Mouse (Mus musculus) myocyte (in vitro differentiated cells): ENCODE data around the gene Ms4a15. TPM values are rescaled to one million over a fixed set of nuclear protein-coding genes. Genes with fewer than 3 reads are reported as not detected.

ENCODE experiments used
- H3K27me3 ChIP-seq: one replicate; pipeline ENCODE4 v1.6.1; 2011; ENCODE audit not compliant: control insufficient read depth, insufficient read depth, insufficient read length
- H3K36me3 ChIP-seq: one replicate; pipeline ENCODE4 v1.6.1; 2011; ENCODE audit not compliant: control insufficient read depth, insufficient read depth
- H3K4me2 ChIP-seq: one replicate; pipeline ENCODE4 v1.6.1; 2011; ENCODE audit warnings: low read depth, control low read depth
- H3K4me3 ChIP-seq: one replicate; pipeline ENCODE4 v1.5.1; 2011; ENCODE audit warnings: mild to moderate bottlenecking, control low read depth, moderate library complexity
- H3K79me2 ChIP-seq: one replicate; pipeline ENCODE4 v1.6.1; 2011; ENCODE audit not compliant: control insufficient read depth, insufficient read depth
- H3ac ChIP-seq: one replicate; pipeline ENCODE4 v1.6.1; 2011; ENCODE audit not compliant: control insufficient read depth, insufficient read length
- CEBPB ChIP-seq: IDR thresholded peaks from 2 replicates; pipeline ENCODE4 v1.6.1; 2011; ENCODE audit warnings: mild to moderate bottlenecking, moderate library complexity; ENCODE audit not compliant: poor library complexity, insufficient read depth, severe bottlenecking
- E2F4 ChIP-seq: IDR thresholded peaks from one replicate; pipeline ENCODE4 v1.6.1; 2011; ENCODE audit warnings: mild to moderate bottlenecking, control low read depth, moderate library complexity; ENCODE audit not compliant: insufficient read depth
- MAX ChIP-seq: IDR thresholded peaks from one replicate; pipeline ENCODE4 v1.6.1; 2011; ENCODE audit warnings: low read depth, mild to moderate bottlenecking, control low read depth
- MYOD1 ChIP-seq, 3 experiments: IDR thresholded peaks; one replicate each; pipeline ENCODE4 v1.6.1; 2011; ENCODE audit warnings: control low read depth in 2 of 3, low read depth in 2 of 3, mild to moderate bottlenecking in 2 of 3, moderate library complexity in 1 of 3; ENCODE audit not compliant: insufficient read length in 2 of 3, control insufficient read depth in 1 of 3
- MYOG ChIP-seq, 3 experiments: IDR thresholded peaks; one replicate each; pipeline ENCODE4 v1.6.1; 2011; ENCODE audit warnings: control low read depth in 2 of 3, low read depth in 2 of 3, mild to moderate bottlenecking in 2 of 3; ENCODE audit not compliant: insufficient read length in 2 of 3, control insufficient read depth in 1 of 3, insufficient read depth in 1 of 3
- POLR2A ChIP-seq: IDR thresholded peaks from one replicate; pipeline ENCODE4 v1.6.1; 2011; ENCODE audit warnings: low read depth, mild to moderate bottlenecking, control low read depth, moderate library complexity; ENCODE audit not compliant: insufficient read length
- POLR2AphosphoS2 ChIP-seq: IDR thresholded peaks from one replicate; pipeline ENCODE4 v1.6.1; 2011; ENCODE audit warnings: low read depth, control low read depth; ENCODE audit not compliant: insufficient read length
- REST ChIP-seq: IDR thresholded peaks from one replicate; pipeline ENCODE4 v1.6.1; 2011; ENCODE audit warnings: mild to moderate bottlenecking, control low read depth, moderate library complexity; ENCODE audit not compliant: insufficient read depth, insufficient read length
- SRF ChIP-seq: IDR thresholded peaks from one replicate; pipeline ENCODE4 v1.6.1; 2011; ENCODE audit warnings: low read depth; ENCODE audit not compliant: control insufficient read depth, insufficient read length
- TCF12 ChIP-seq: IDR thresholded peaks from one replicate; pipeline ENCODE4 v1.6.1; 2011; ENCODE audit warnings: mild to moderate bottlenecking, control low read depth; ENCODE audit not compliant: poor library complexity, insufficient read depth, severe bottlenecking
- TCF3 ChIP-seq: IDR thresholded peaks from one replicate; pipeline ENCODE4 v1.6.1; 2011; ENCODE audit warnings: low read depth, control low read depth; ENCODE audit not compliant: insufficient read length
- USF1 ChIP-seq: IDR thresholded peaks from one replicate; pipeline ENCODE4 v1.6.1; 2011; ENCODE audit warnings: low read depth, mild to moderate bottlenecking, control low read depth, moderate library complexity
- polyA plus RNA-seq: library from polyadenylated mRNA; unstranded; fragments of >200 nt; fragmentation: generic; extraction: Trizol; gene quantifications from one replicate; pipeline ENCODE4 v1.2.1, GENCODE M21; 2012; ENCODE audit warnings: missing spikeins

Ms4a15 gene
- polyA plus RNA-seq, 1 experiment = not detected

DNA sequence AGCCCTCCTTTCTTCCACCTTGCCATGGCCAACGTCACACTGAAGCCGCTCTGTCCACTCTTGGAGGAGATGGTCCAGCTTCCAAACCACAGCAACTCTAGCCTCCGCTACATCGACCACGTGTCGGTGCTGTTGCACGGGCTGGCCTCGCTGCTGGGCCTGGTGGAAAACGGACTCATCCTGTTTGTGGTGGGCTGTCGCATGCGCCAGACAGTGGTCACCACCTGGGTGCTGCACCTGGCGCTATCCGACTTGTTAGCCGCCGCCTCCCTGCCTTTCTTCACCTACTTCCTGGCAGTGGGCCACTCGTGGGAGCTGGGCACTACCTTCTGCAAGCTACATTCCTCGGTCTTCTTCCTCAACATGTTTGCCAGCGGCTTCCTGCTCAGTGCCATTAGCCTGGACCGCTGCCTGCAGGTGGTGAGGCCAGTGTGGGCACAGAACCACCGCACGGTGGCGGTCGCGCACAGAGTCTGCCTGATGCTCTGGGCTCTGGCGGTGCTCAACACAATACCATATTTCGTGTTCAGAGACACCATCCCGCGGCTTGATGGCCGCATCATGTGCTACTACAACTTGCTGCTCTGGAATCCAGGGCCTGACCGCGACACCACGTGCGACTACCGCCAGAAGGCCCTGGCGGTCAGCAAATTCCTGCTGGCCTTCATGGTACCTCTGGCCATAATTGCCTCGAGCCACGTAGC, 52.8 kb downstream of the Ms4a15 start:
- Histone ChIP-seq H3K79me2 (no peaks in the 10 kb centered on the region), H3K36me3 (peaks cover 19% of the 10 kb centered on the region), H3K4me2 (no peak overlapping the region), H3K4me3 (no peak overlapping the region), H3K27me3 (no peaks in the 10 kb centered on the region), H3ac (no peak overlapping the region)
- TF ChIP-seq TCF12 (no peak), POLR2A (no peak), MYOD1 (IDR thresholded peaks at IDR 0.05; ENCODE audit: control insufficient read depth in 1 of 3, insufficient read length in 2 of 3, low read depth in 2 of 3) (no peak), CEBPB (no peak), USF1 (no peak), POLR2AphosphoS2 (no peak), TCF3 (no peak), E2F4 (no peak), MAX (no peak), REST (no peak), MYOG (IDR thresholded peaks at IDR 0.05; ENCODE audit: control insufficient read depth in 1 of 3, insufficient read depth in 1 of 3, insufficient read length in 2 of 3, low read depth in 2 of 3) (no peak), SRF (no peak)

- Histone ChIP-seq H3K27me3 (no peaks in the 10 kb centered on the region), H3K4me2 (no peak overlapping the region), H3K4me3 (no peak overlapping the region), H3K79me2 (no peaks in the 10 kb centered on the region), H3K36me3 (peaks cover 19% of the 10 kb centered on the region), H3ac (no peak overlapping the region)
- TF ChIP-seq TCF12 = no peak
- TF ChIP-seq E2F4 = no peak
- no peak for TF ChIP-seq SRF
- no peak for TF ChIP-seq POLR2A
- TF ChIP-seq TCF3 = no peak
- no peak for TF ChIP-seq POLR2AphosphoS2
- TF ChIP-seq MYOG (IDR thresholded peaks at IDR 0.05; ENCODE audit: control insufficient read depth in 1 of 3, insufficient read depth in 1 of 3, insufficient read length in 2 of 3, low read depth in 2 of 3) = no peak
- TF ChIP-seq REST = no peak
- no peak for TF ChIP-seq CEBPB
- TF ChIP-seq MYOD1 (IDR thresholded peaks at IDR 0.05; ENCODE audit: control insufficient read depth in 1 of 3, insufficient read length in 2 of 3, low read depth in 2 of 3) = no peak
- TF ChIP-seq USF1 = no peak
- no peak for TF ChIP-seq MAX
Observed at GRCm38 (mm10) chr19:10938771-10939170, 54.3 kb downstream of the Ms4a15 start.

DNA sequence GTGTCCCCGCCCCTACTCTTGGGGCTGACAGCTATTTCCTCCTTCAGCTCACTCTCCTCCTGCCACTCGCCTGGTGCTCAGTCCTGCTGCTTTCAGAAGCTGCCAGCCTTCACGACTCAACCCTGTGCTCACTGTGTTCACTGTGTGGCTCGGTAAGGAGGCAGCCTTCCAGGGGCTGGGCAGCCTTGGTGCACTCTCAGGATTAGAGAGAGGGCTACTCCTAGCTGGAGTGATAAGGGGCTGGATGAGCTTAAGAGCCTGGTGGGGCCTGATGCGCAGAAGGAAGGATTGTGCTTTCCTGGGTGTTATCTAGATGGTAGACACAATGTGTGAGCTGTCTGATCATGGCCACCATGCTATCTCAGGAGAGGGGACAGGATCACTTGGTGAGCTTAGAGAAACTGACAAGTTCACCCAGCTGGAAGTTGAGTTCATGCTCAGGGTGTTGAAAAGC, 55.9 kb downstream of the Ms4a15 start, which contains the start of gene Ptgdr2:
Gene Ptgdr2 (plus strand): TSS at position 51 of the 454 bp plus-strand sequence.
- H3K4me2 ChIP-seq = no peak within 1 kb of the TSS
- no peak within 1 kb of the TSS for H3K4me3 ChIP-seq
- no peaks in the 10 kb centered on the region for H3K27me3 ChIP-seq
- H3K79me2 ChIP-seq = no peaks in the 10 kb centered on the region
- peaks cover 12% of the 10 kb centered on the region for H3K36me3 ChIP-seq
- no peak for TF ChIP-seq MAX
- TF ChIP-seq POLR2AphosphoS2 = no peak
- TF ChIP-seq POLR2A = no peak
- no peak for TF ChIP-seq USF1
- TF ChIP-seq REST = no peak
- TF ChIP-seq TCF12 = no peak
- no peak for TF ChIP-seq CEBPB
- no peak for TF ChIP-seq SRF
- H3ac ChIP-seq = no peak within 1 kb of the TSS

DNA sequence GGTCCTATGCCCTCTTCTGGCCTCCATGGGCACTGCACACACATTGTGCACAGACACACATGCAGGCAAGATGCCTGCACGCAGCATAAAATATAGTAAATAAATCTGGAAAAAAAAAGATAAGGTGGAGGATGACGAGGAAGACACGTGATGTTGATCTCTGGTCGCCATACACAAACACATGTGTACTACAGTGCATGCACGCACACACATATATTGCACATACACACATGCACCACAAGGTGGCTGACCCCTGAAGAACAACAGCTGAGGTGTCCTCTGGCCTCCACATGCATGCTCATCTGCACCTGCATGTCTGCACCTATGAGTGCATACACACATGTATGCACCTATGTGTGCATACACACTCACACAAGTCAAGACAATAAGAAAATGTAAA, 57.0 kb downstream of the Ms4a15 start:
- no peak overlapping the region for H3K4me2 ChIP-seq
- H3K36me3 ChIP-seq = peaks cover under 1% of the 10 kb centered on the region
- no peaks in the 10 kb centered on the region for H3K27me3 ChIP-seq
- H3K4me3 ChIP-seq = no peak overlapping the region
- no peaks in the 10 kb centered on the region for H3K79me2 ChIP-seq
- H3ac ChIP-seq = no peak overlapping the region
- no peak for TF ChIP-seq POLR2AphosphoS2
- no peak for TF ChIP-seq MAX
- no peak for TF ChIP-seq MYOG (IDR thresholded peaks at IDR 0.05; ENCODE audit: control insufficient read depth in 1 of 3, insufficient read depth in 1 of 3, insufficient read length in 2 of 3, low read depth in 2 of 3)
- no peak for TF ChIP-seq USF1
- TF ChIP-seq SRF = no peak
- TF ChIP-seq TCF3 = no peak
- TF ChIP-seq REST = no peak
- TF ChIP-seq MYOD1 (IDR thresholded peaks at IDR 0.05; ENCODE audit: control insufficient read depth in 1 of 3, insufficient read length in 2 of 3, low read depth in 2 of 3) = no peak
- no peak for TF ChIP-seq CEBPB
- no peak for TF ChIP-seq POLR2A
- no peak for TF ChIP-seq E2F4
